Mouse (Mus musculus) midbrain, postnatal 0 days (tissue): ENCODE measurements around the gene Gm20388. TPM values are rescaled to one million over a fixed set of nuclear protein-coding genes. Genes with fewer than 3 reads are reported as not detected.

Experiments used
- ATAC-seq: fragments of 200-750 bp; cut with Nextera tagmentation; 2 replicates; pipeline ENCODE4 v1.8.0; 2017; ENCODE audit warnings: moderate number of reproducible peaks, mild to moderate bottlenecking, moderate TSS enrichment, moderate library complexity; ENCODE audit not compliant: low FRiP score
- DNase-seq: peaks from one replicate; pipeline ENCODE4 v3.0.0-alpha.2; 2015; ENCODE audit warnings: low spot score
- H3K27ac ChIP-seq: fragments of 300-500 bp; sonication (generic); 2 replicates; pipeline ENCODE4 v1.5.1; 2014; ENCODE audit warnings: low read depth, mild to moderate bottlenecking, low read length, mixed read lengths
- H3K27me3 ChIP-seq: fragments of 300-500 bp; sonication (generic); 2 replicates; pipeline ENCODE4 v1.6.1; 2014; ENCODE audit warnings: low read length, control low read depth, mixed read lengths; ENCODE audit not compliant: insufficient read depth
- H3K36me3 ChIP-seq: fragments of 300-500 bp; sonication (generic); 2 replicates; pipeline ENCODE4 v1.6.1; 2014; ENCODE audit warnings: low read length, control low read depth, mixed read lengths; ENCODE audit not compliant: insufficient read depth
- H3K4me1 ChIP-seq: fragments of 300-500 bp; sonication (generic); 2 replicates; pipeline ENCODE4 v1.6.1; 2014; ENCODE audit warnings: mild to moderate bottlenecking, control low read depth, antibody characterized with exemption, low read length, mixed read lengths; ENCODE audit not compliant: insufficient read depth
- H3K4me2 ChIP-seq: fragments of 300-500 bp; sonication (generic); 2 replicates; pipeline ENCODE4 v1.6.1; 2014; ENCODE audit warnings: low read depth, mild to moderate bottlenecking, low read length, mixed read lengths; ENCODE audit not compliant: poor library complexity, severe bottlenecking
- H3K4me3 ChIP-seq: fragments of 300-500 bp; sonication (generic); 2 replicates; pipeline ENCODE4 v1.5.1; 2014; ENCODE audit warnings: low read depth, mild to moderate bottlenecking, low read length, moderate library complexity
- H3K9ac ChIP-seq: fragments of 300-500 bp; sonication (generic); replicated peaks from 2 replicates; pipeline ENCODE4 v1.6.1; 2014; ENCODE audit warnings: mild to moderate bottlenecking, low read length, moderate library complexity, mixed read lengths; ENCODE audit not compliant: poor library complexity, severe bottlenecking
- H3K9me3 ChIP-seq: fragments of 300-500 bp; sonication (generic); 2 replicates; pipeline ENCODE4 v1.6.1; 2016; ENCODE audit warnings: low read length, control low read depth
- CTCF ChIP-seq: IDR thresholded peaks from 2 replicates; pipeline ENCODE4 v1.5.1; 2016; ENCODE audit warnings: antibody characterized with exemption, mild to moderate bottlenecking
- WGBS: fragments of 180-500 bp; shearing (Covaris S2); extraction: QIAGEN DNeasy Blood & Tissue Kit; methylation state at CpG from one replicate; pipeline ENCODE4 v1.1.7; 2014; 5-methylcytosine and 5-hydroxymethylcytosine counted together
- polyA plus RNA-seq: library from polyadenylated mRNA; unstranded; fragments of >200 nt; fragmentation: Nextera tagmentation; extraction: Ambion mirVana; gene quantifications from 2 replicates; pipeline ENCODE4 v1.2.1, GENCODE M21; 2015
- total RNA-seq: library from RNA; depleted of rRNA; stranded (reverse); fragments of >200 nt; gene quantifications from 2 replicates; pipeline ENCODE4 v1.2.3, GENCODE M21; 2014

Gene Gm20388
- total and polyA plus RNA-seq, 2 experiments from 2014 or later, result 74.2 TPM; not detected in 1

DNA sequence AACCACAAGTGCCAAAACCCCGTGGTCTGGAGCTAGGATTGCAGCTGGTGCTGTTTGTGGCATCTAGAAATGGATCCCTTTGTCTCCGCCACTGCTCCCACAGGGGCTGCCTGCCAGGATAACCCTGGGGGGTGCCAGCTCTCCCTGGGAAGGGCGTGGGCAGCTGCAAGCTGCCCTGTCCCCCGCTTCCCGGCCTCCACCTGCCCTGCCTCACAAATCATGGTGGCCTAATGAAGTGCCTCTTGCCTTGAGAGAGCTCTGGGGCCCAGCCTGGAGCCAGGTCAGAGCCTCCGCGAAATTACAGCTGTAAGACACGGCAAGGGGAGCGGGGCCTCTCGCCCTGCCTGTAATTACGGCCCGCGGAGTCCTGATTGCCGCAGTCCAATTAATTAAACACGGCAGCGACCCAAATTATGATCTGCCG, 539.0 kb downstream of the Gm20388 start:
- peak; percentile 61 for DNase-seq
- Histone ChIP-seq H3K4me2 (0 out of 2 replicates have a peak overlapping the region, but pooled peaks have one; percentile 12), H3K9me3 (no peaks in the 10 kb centered on the region), H3K4me3 (no peak overlapping the region), H3K9ac (0 out of 2 replicates have a peak overlapping the region, but pooled peaks have one; percentile 19), H3K27me3 (no peaks in the 10 kb centered on the region), H3K4me1 (peaks cover 5% of the 10 kb centered on the region), H3K36me3 (no peaks in the 10 kb centered on the region), H3K27ac (0 out of 2 replicates have a peak overlapping the region, but pooled peaks have one; percentile 26)
- ATAC-seq, result no peak
- 24% methylated on average over 17 of the region's 17 CpGs for WGBS
- no peak for TF ChIP-seq CTCF

DNA sequence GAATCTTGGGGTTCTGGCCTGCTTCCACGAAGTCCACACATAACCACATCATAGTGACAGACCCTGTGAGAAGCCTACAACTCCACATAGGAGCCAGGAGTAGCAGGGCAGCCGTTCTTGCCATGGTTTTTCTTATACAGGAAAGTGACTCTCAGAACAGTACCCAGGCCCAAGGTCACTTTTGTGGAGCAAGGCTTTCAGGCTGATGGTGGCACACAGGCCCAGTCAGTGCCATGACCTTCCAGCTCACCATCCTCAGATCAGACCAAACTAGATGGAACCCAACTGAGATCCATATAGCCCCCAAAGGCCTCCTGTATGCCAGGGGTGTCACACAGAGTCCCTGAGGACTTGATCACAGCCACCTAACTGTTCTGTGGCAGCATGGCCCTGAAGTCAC, 541.5 kb downstream of the Gm20388 start:
- Histone ChIP-seq H3K4me3 (no peak overlapping the region), H3K4me2 (no peak overlapping the region), H3K36me3 (no peaks in the 10 kb centered on the region), H3K27me3 (no peaks in the 10 kb centered on the region), H3K27ac (no peak overlapping the region), H3K9ac (no peak overlapping the region), H3K4me1 (peaks cover 12% of the 10 kb centered on the region), H3K9me3 (no peaks in the 10 kb centered on the region)
- TF ChIP-seq CTCF, result no peak
- DNase-seq (no peak), ATAC-seq (no peak)
- WGBS, result 84% methylated on average over 2 of the region's 2 CpGs

DNA sequence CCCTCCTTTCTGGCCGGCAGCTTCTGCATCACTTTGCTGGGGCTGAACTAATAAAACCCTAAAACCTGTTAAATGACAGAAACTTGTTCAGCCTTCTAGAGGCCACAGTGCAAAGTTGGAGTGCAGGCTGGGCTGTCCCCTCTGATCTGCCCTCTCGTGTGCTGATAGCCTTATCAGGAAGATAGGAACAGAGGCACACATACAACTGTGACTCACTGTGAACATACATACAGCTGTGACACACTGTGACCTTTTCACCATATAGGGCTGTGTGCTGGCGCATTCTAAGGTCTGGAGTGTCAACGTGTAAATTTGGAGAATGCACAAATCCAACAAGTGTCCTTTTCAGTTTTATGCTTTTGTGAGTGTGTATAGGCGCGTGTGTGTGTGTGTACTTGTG, 543.8 kb downstream of the Gm20388 start:
- WGBS, result 87% methylated on average over 6 of the region's 6 CpGs
- Histone ChIP-seq H3K4me3 (no peak overlapping the region), H3K27me3 (no peaks in the 10 kb centered on the region), H3K9me3 (no peaks in the 10 kb centered on the region), H3K9ac (no peak overlapping the region), H3K36me3 (no peaks in the 10 kb centered on the region), H3K4me2 (no peak overlapping the region), H3K4me1 (peaks cover 12% of the 10 kb centered on the region), H3K27ac (no peak overlapping the region)
- ATAC-seq (no peak), DNase-seq (no peak)
- TF ChIP-seq CTCF, result no peak

DNA sequence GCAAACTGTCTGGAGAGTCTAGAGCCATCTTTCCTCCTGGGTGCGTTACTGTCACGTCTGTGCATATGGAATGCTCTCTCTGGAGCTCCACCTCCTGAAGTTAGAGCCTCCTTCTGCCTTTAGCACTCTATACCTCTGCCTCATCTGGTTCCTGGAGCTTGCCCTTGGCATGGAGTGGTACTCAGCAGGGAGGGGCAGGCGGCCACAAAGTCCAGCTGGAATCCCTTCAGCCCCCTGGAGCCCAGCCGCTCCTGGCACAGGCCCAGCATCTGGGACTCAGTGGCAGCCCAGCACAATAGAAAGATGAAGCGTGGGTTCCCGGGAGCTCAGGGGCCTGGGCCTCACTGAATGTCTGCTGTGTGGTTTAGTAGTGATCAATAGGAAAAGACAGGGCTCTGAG, 549.7 kb downstream of the Gm20388 start:
- Histone ChIP-seq H3K9ac (no peak overlapping the region), H3K36me3 (no peaks in the 10 kb centered on the region), H3K4me2 (no peak overlapping the region), H3K27ac (0 out of 2 replicates have a peak overlapping the region, but pooled peaks have one; percentile 38), H3K27me3 (no peaks in the 10 kb centered on the region), H3K4me3 (no peak overlapping the region), H3K9me3 (no peaks in the 10 kb centered on the region), H3K4me1 (peaks cover 14% of the 10 kb centered on the region)
- TF ChIP-seq CTCF, result no peak
- ATAC-seq (peak; percentile 15; the same call in 1 of the 2 replicates), DNase-seq (peak; percentile 53)
- WGBS, result 27% methylated on average over 6 of the region's 6 CpGs

DNA sequence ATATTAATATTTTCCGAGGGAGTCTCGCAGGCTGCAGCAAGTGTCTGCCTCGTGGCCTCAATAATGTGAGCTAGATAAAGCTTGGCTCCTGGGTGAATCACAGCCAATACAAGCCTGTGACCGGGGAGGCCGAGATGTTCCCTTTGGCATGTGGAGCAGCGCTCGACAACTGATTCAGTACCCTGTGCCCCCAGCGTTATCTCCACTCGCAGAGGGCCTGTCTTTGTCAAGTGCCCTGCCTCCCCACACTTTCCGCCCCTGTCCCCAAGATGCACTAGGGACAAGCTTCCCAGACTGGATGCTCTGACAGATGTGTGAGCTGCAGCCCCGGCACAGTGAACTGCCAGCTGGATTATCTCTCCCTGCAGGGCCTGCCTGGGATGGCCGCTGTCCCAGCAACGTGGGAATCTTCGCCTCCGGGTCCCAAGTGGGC, 551.5 kb downstream of the Gm20388 start:
- Histone ChIP-seq H3K4me1 (peaks cover 13% of the 10 kb centered on the region), H3K4me3 (no peak overlapping the region), H3K9me3 (no peaks in the 10 kb centered on the region), H3K27ac (no peak overlapping the region), H3K27me3 (no peaks in the 10 kb centered on the region), H3K9ac (no peak overlapping the region), H3K4me2 (no peak overlapping the region), H3K36me3 (no peaks in the 10 kb centered on the region)
- TF ChIP-seq CTCF, result no peak
- ATAC-seq (no peak), DNase-seq (no peak)
- 20% methylated on average over 15 of the region's 15 CpGs for WGBS

DNA sequence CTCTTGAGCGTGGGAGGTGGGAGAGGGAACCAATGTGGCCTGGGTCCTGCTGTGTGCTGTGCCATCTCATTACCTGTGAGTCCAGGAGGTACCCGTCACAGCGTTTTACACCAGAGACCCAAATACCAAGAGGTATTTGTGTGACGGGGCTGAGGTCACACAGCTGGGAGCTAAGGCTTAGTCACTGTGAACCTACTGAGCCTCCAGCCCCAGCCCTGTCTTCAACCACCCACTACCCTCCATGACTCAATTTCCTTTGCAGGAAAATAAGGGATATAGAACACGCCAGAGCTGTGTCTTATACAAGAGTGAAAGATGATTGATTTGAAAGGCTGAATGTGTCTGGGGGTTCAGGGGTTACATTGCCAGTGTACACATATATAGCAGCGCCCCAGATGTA, 552.0 kb downstream of the Gm20388 start:
- no peaks in the 10 kb centered on the region for H3K9me3 ChIP-seq
- TF ChIP-seq CTCF, result no peak
- H3K36me3 ChIP-seq, result no peaks in the 10 kb centered on the region
- H3K4me1 ChIP-seq, result peaks cover 13% of the 10 kb centered on the region
- no peak overlapping the region for H3K4me2 ChIP-seq
- no peak overlapping the region for H3K9ac ChIP-seq
- ATAC-seq, result no peak
- no peak overlapping the region for H3K27ac ChIP-seq
- DNase-seq, result no peak
- no peak overlapping the region for H3K4me3 ChIP-seq
- WGBS, result 66% methylated on average over 6 of the region's 6 CpGs
- no peaks in the 10 kb centered on the region for H3K27me3 ChIP-seq
